Mouse (Mus musculus) thymus, postnatal 36 days (tissue): ENCODE data around the gene Cnbp.

Source experiments
- DNase-seq, 2 experiments: peaks; one replicate each; pipeline ENCODE4 v3.0.0; 2022; ENCODE audit warnings: mixed read lengths in 2 of 2

Cnbp gene

DNA sequence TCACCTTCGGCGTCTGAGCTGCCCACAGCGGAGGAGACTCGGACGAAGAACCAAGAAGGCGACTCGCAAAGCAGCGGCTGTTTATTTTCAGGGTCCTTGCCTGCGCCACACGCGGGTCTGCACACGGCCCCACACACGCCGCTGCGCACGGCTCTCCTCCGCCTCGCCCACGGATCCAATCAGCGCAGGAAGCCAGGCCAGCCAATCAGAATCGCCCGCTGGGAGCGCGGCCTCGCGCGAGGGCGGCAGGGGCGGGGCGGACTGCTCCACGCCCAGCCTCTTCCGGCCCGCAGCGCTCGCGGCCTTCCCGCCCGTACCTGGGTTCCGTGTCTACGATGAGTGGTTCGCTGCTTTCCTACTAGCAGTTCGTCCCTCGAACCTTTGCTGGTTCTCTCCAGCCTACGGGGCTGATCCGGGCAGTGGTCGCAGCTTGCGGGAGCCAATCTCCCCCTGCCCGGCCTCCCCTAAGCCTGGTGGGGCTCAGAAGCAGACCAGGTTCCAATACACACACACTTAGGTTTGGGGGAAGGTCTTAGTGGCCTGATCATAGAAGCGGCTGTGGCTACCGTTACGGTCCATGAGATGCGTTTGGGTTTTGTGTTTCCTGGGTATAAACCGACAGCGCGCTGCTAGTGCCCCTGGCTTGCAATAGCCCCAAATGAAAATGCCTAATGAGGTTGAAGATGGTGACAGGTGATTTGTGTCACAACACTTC is at the start of gene Cnbp:
Gene Cnbp (minus strand): TSS at position 207 of the 715 bp plus-strand sequence.
- DNase-seq: peak; percentile 96 to 97

DNA sequence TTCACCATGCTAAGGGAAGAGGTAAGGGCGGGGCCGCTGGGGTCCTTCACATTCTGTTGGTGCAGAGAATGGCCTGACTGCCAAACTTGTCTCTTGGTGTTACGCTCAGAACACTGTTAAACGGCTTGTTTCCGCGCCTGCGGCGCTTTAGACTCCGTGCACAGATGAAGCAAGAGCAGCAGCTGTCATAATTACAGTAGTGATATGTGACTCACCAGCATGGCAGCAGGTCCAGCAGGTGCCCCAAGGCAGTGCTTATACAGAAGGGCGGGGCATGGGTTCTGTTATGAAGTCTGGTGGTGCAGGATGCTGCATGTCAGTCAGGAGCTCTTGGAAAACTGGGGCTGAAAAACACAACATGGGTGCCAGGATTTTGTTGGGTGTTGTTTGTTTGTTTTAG is 47.1 kb upstream of the Cnbp start:
- DNase-seq: no peak

DNA sequence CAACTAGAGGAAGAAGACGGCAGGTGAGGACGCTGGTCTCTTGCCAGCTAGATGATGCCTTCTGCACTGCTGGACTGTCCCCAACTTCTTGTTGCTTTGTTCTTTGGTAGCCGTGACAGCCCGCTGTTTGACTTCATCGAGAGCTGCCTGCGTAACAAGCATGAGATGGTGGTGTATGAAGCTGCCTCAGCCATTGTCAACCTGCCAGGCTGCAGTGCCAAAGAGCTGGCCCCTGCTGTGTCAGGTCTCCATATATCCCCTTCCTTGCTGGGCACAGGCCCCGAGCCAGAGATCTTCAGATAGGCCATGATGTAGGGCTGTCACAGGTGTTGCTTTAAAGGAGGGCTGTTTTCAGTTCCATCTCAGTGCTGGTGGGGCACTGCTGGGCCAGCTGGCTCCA is 43.0 kb upstream of the Cnbp start:
- DNase-seq: no peak

DNA sequence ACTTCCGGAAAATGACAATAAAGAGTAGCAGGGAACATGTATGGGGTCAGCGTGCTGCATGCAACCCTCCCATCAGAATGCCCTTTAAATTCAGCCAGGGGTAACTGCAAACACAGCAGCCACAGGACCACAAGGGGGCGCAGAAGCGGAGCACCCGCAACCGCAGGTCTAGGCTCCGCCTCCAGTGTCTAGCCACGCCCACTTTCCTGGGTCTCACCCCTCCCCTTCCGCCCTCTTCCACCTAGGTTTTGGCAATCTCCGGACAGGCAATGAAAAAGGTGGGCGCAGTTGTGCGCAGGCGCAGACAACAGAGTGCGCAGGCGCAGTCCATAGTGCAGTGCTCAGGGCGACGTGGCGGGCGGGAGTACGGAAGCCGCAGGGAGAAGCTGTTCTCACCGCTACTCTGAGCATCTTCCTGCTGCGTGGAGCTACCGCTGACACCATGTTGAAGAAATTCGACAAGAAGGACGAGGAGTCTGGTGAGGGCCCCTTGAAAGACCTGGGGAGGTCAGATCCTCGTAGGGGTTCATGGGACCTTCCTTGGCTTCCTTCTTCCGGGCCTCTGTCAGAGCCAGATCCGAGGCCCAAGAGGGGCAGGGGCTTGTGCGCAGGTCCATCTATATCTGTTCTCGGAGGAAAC is 36.8 kb upstream of the Cnbp start, which contains the start of gene Copg1:
Gene Copg1 (plus strand): TSS at position 221 of the 640 bp plus-strand sequence.
- DNase-seq: peak; percentile 99 to 100

- DNase-seq: no peak
Measured at GRCm38 (mm10) chr6:87886721-87887120, 35.8 kb upstream of the Cnbp start.

GRCm38 (mm10) chr6:87882816-87883215 is 31.9 kb upstream of the Cnbp start:
- DNase-seq: no peak

DNA sequence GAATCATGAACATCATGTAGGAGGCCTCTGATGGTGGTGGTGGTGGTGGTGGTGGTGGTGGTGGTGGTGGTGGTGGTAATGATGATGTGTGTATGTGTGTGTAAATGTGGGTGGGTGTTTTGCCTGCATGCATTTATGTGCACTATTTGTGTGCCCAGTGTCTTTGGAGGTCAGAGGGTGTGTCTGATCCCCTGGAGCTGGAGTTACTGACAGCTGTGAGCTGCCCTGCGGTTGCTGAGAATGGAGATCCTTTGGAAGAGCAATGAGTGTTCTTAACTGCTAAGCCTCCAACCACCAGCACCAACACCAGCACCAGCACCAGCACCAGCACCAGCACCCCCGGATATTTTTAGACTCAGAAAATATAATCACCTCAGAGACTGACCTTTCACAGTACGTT is 31.3 kb upstream of the Cnbp start:
- no peak for DNase-seq

GRCm38 (mm10) chr6:87879628-87880027 is 28.7 kb upstream of the Cnbp start:
- DNase-seq: peak in 1 of 2 experiments; percentile 27

- DNase-seq: no peak
Measured at GRCm38 (mm10) chr6:87879010-87879409, 28.1 kb upstream of the Cnbp start.

DNA sequence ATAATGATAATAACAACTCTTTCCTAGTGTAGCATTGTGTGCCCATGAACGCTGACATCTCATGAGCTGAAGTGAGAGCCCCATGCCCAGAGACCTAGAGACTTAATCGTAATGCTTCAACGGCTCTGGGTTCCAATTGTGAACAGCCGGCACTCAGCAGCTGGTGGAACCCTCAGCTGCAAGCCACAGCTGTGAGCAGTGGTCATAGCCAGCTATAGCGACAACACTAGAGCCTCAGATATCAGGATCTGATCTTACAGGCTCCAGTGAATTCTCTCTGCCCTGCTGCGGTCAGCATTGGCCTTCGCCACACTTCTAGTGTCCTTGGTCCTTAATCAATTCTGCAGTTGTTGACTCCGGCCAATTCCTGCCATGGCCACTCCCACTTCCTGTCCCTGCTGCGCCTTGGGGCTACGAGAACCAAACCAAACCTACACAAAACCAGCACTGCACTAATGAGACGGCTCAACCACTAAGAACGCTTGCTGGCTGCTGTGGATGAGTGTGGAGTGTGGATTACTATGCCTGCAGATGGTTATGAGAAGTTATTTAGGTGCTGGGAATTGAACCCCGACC is 25.2 kb upstream of the Cnbp start:
- DNase-seq: no peak

GRCm38 (mm10) chr6:87875562-87875961 is 24.7 kb upstream of the Cnbp start:
- no peak for DNase-seq

DNA sequence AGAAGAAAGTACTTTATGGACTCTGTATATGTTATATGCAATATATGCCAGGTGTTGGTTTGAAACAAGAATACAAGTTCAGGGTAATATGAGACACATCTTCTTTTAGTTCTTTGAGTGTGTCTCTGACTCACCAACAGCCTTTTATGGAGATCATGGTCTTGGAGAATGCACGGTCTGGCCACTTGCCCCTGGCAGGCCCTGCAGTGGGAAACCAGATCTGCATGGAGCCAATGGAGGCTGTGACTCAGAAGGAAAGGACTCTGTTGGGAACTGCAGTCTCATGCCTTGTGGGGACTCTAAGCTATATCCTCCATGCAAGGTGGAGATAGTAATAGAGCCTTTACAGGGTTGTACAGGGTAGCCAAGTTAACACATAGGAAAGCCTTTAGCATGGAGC is 24.2 kb upstream of the Cnbp start:
- no peak for DNase-seq

DNA sequence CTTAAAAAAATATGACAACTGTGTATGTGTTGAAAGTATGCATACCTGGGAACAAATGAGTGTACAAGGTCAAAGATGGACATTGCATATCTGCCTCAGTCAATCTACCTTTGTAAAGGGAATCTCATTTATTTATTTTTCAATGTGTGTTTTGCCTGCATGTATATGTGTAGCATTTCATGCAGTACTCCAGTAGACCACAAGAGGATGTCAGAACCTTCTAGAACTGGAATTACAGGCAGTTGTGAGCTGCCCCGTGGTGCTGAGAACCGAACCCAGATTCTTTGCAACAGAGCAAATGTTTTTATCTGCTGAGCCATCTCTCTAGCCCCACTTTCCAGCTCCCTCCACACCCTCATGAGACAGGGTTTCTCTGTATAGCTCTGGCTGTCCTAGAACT is 23.1 kb upstream of the Cnbp start:
- DNase-seq: no peak

DNA sequence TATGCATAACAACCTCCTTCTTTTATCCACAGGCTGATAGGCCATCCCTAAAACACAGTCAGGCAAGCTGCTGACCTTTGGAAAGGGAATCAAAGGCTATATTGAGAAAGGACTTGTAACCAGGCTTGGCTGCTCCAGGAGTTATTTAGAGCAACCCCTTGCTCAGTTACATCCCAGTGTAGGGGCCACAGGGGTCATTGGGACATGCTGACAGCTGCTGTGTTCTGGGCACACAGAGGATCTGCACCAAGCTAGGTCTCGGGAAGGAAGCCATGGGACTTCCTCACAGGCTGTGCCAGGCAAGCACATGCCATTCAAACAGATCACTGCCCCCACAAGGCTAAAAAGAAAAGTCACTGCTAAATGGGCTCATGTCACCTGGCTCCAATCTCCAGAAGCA is 22.2 kb upstream of the Cnbp start:
- DNase-seq: no peak

GRCm38 (mm10) chr6:87871240-87871639 is 20.3 kb upstream of the Cnbp start:
- DNase-seq: no peak

DNA sequence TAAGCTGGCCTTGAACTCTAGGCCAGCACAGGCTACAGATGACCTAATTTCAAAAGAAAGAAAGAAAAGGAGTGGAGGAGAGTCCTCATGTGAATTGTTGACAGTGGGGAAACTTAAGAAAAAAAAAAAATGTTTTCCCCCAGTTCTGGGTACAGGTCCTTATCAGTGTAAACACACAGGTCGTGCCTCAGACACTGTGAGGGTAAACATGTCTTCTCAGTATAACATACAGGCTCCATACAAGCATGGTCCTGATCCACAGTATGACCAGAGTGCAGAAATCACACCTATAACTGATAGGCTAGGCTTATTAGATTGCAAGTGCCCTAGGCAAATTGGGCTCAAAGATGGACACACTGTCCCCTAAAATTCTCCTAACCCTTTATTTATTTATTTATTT is 19.5 kb upstream of the Cnbp start:
- DNase-seq: no peak

- no peak for DNase-seq
Measured at GRCm38 (mm10) chr6:87868871-87869506, 18.1 kb upstream of the Cnbp start.

GRCm38 (mm10) chr6:87867256-87867655 is 16.4 kb upstream of the Cnbp start:
- DNase-seq: no peak

GRCm38 (mm10) chr6:87866211-87866610 is 15.3 kb upstream of the Cnbp start:
- no peak for DNase-seq

GRCm38 (mm10) chr6:87857071-87857470 is 6.2 kb upstream of the Cnbp start:
- DNase-seq: no peak

- DNase-seq: no peak
Measured at GRCm38 (mm10) chr6:87853446-87853845, 2.5 kb upstream of the Cnbp start.

DNA sequence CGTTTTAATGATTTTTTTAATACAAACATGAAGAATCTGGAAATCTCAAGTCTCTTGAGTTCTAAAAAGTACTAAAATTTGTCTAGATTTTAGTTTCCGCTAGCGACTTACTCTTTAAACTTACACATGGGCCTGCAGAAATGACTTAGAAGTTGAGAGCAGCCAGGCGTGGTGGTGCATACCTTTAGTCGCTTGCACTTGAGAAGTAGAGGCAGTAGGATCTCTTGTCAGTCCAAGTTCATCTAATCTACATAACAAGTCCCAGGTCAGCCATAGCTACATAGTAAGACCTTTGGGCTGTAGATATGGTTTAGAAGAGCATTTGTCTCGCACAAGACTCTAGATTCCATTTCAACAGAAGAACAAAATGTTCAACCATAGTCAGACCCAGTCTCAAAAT is 965 bp upstream of the Cnbp start:
- DNase-seq: no peak

GRCm38 (mm10) chr6:87850155-87850899 is 579 bp downstream of the Cnbp start:
- DNase-seq: no peak
